8 mouse cellular contexts compared by ENCODE assay signal in genomic region chr12:110380831-110381750, GRCm38 (mm10).
A peak's percentile ranks its signal among the peaks of the same experiment; 100 is the strongest.
DNase-seq lines count a peak whose midpoint lies in the region; ATAC-seq and TF ChIP-seq lines count a peak whose summit lies in the region.

No protein-coding gene starts in this region.

- TF ChIP-seq POLR2A in kidney, adult 2 months (IDR thresholded peaks at IDR 0.05; ENCODE audit: low read depth, low read length) = no peak

- 24% methylated on average over 25 of the region's 25 CpGs for WGBS in kidney, embryonic 16.5 days
- 30% methylated on average over 25 of the region's 25 CpGs for WGBS in kidney, adult 2 months

- 0 out of 2 replicates have a peak overlapping the region, but pooled peaks have one; percentile 19 for H3K9ac ChIP-seq in kidney, embryonic 16.5 days (replicated peaks; ENCODE audit: low read length)

- H3K36me3 ChIP-seq in kidney, embryonic 16.5 days (ENCODE audit: insufficient read depth, low read length) = no peaks in the 10 kb centered on the region
- no peaks in the 10 kb centered on the region for H3K36me3 ChIP-seq in kidney, adult 2 months (ENCODE audit: control insufficient read depth, insufficient read depth, low read length)

- H3K27ac ChIP-seq in kidney, embryonic 16.5 days (ENCODE audit: low read length) = 0 out of 2 replicates have a peak overlapping the region, but pooled peaks have one; percentile 9
- H3K27ac ChIP-seq in kidney, adult 2 months (ENCODE audit: insufficient read depth, low read depth, low read length) = no peak overlapping the region
- H3K27ac ChIP-seq in layer of hippocampus, adult 2 months = no peak overlapping the region

- no peak for DNase-seq in kidney, adult 2 months
- DNase-seq in CD4-positive, CD25-positive, alpha-beta regulatory T cell, adult 2 months (ENCODE audit: low read depth, low spot score) = peak; percentile 89
- peak; percentile 68 for DNase-seq in adrenal gland, adult 8-10 months
- DNase-seq in kidney, postnatal 14 days = peak; percentile 33
- DNase-seq in spleen, adult 12 weeks (ENCODE audit: low spot score) = no peak
- DNase-seq in spleen, postnatal 36 days (ENCODE audit: low spot score in 2 of 2) = no peak
- no peak for DNase-seq in layer of hippocampus, adult 2 months (ENCODE audit: low spot score in 2 of 2)

- ATAC-seq in kidney, embryonic 16.5 days (ENCODE audit: low FRiP score, low TSS enrichment) = peak; percentile 85

- H3K4me2 ChIP-seq in kidney, embryonic 16.5 days (replicated peaks; ENCODE audit: low read depth, low read length) = peak overlapping the region; percentile 43

- H3K9me3 ChIP-seq in kidney, embryonic 16.5 days (ENCODE audit: low read length) = no peaks in the 10 kb centered on the region

- H3K4me1 ChIP-seq in kidney, embryonic 16.5 days (ENCODE audit: insufficient read depth, low read length) = peaks cover 12% of the 10 kb centered on the region
- no peaks in the 10 kb centered on the region for H3K4me1 ChIP-seq in kidney, adult 2 months (ENCODE audit: control insufficient read depth, insufficient read depth, low read length)

- H3K27me3 ChIP-seq in kidney, embryonic 16.5 days (ENCODE audit: insufficient read depth, low read length) = peaks cover 26% of the 10 kb centered on the region
- no peaks in the 10 kb centered on the region for H3K27me3 ChIP-seq in kidney, adult 2 months (replicated peaks; ENCODE audit: control insufficient read depth, insufficient read depth, low read length)

- TF ChIP-seq CTCF in kidney, adult 2 months (conservative IDR thresholded peaks at IDR 0.05; ENCODE audit: insufficient read depth, insufficient read length, low read depth, low read length) = no peak
- TF ChIP-seq CTCF in layer of hippocampus, adult 2 months (conservative IDR thresholded peaks at IDR 0.05) = no peak

- peak overlapping the region; percentile 22 for H3K4me3 ChIP-seq in kidney, embryonic 16.5 days (ENCODE audit: low read length)
- no peak overlapping the region for H3K4me3 ChIP-seq in kidney, adult 2 months (ENCODE audit: insufficient read depth, low read depth, low read length)
- no peak overlapping the region for H3K4me3 ChIP-seq in layer of hippocampus, adult 2 months

Comparison
In these comparisons a context has a peak if more than half of its experiments do, and no peak if none do; other contexts are left out.
1. DNase-seq: peak in CD4-positive, CD25-positive, alpha-beta regulatory T cell, adult 2 months (single experiment), adrenal gland, adult 8-10 months (single experiment) and kidney, postnatal 14 days (single experiment); none in kidney, adult 2 months (single experiment), spleen, adult 12 weeks (single experiment), spleen, postnatal 36 days (0 of 2) and layer of hippocampus, adult 2 months (0 of 2).